Mouse (Mus musculus) neural tube, embryonic 13.5 days (tissue): ENCODE measurements at regions not wholly inside any gene's neighbourhood (a gene's known extent, or its start where the extent isn't known, plus 50 kb on each side); places are given as distances from the start of the nearest gene placed in this dataset.

Experiments
- ATAC-seq: fragments of 200-750 bp; cut with Nextera tagmentation; 2 replicates; pipeline ENCODE4 v1.8.0; 2017; ENCODE audit warnings: low read depth, mild to moderate bottlenecking, moderate TSS enrichment, moderate library complexity
- H3K27ac ChIP-seq: fragments of 300-500 bp; sonication (generic); replicated peaks from 2 replicates; pipeline ENCODE4 v1.5.1; 2015; ENCODE audit warnings: moderate library complexity, mild to moderate bottlenecking, inconsistent platforms
- H3K27me3 ChIP-seq: fragments of 300-500 bp; sonication (generic); 2 replicates; pipeline ENCODE4 v1.6.1; 2015; ENCODE audit warnings: mild to moderate bottlenecking, inconsistent platforms
- H3K36me3 ChIP-seq: fragments of 300-500 bp; sonication (generic); 2 replicates; pipeline ENCODE4 v1.6.1; 2015; ENCODE audit warnings: mild to moderate bottlenecking, inconsistent platforms
- H3K4me1 ChIP-seq: fragments of 300-500 bp; sonication (generic); replicated peaks from 2 replicates; pipeline ENCODE4 v1.6.1; 2015; ENCODE audit warnings: inconsistent platforms
- H3K4me2 ChIP-seq: fragments of 300-500 bp; sonication (generic); 2 replicates; pipeline ENCODE4 v1.6.1; 2015; ENCODE audit warnings: inconsistent platforms, mild to moderate bottlenecking, moderate library complexity
- H3K4me3 ChIP-seq: fragments of 300-500 bp; sonication (generic); 2 replicates; pipeline ENCODE4 v1.5.1; 2015; ENCODE audit warnings: mild to moderate bottlenecking, inconsistent platforms
- H3K9ac ChIP-seq: fragments of 300-500 bp; sonication (generic); 2 replicates; pipeline ENCODE4 v1.6.1; 2015; ENCODE audit warnings: moderate library complexity, mild to moderate bottlenecking, inconsistent platforms
- H3K9me3 ChIP-seq: fragments of 300-500 bp; sonication (generic); 2 replicates; pipeline ENCODE4 v1.6.1; 2016; ENCODE audit warnings: inconsistent platforms
- WGBS: fragments of 180-500 bp; shearing (Covaris S2); methylation state at CpG from one replicate; pipeline ENCODE4 v1.1.7; 2015; 5-methylcytosine and 5-hydroxymethylcytosine counted together

DNA sequence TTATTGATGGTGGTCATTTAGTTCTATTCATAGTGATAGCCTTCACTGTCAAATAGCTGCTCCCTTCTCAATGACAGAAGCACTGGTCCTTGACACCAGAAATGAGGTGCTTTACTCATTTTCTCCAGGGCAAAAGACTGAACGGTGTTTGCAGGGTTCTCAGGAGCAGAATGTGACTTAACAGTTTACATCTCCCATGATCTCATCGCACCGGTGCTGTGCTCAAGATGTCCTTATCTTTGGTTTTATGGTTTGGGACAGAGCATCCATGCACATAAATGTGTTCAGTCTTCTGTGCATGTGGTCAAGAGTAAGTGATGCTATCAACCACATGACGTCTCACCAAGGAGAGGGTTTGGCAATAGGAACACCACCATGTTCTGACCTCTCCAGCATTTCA lies 78.1 kb upstream of the Pdc start:
- no peak for ATAC-seq
- H3K27me3 ChIP-seq = no peaks in the 10 kb centered on the region
- H3K4me2 ChIP-seq = no peak overlapping the region
- H3K27ac ChIP-seq = no peak overlapping the region
- H3K36me3 ChIP-seq = no peaks in the 10 kb centered on the region
- no peak overlapping the region for H3K9ac ChIP-seq
- no peak overlapping the region for H3K4me3 ChIP-seq
- no peaks in the 10 kb centered on the region for H3K4me1 ChIP-seq
- WGBS = 91% methylated on average over 4 of the region's 4 CpGs
- H3K9me3 ChIP-seq = no peaks in the 10 kb centered on the region

DNA sequence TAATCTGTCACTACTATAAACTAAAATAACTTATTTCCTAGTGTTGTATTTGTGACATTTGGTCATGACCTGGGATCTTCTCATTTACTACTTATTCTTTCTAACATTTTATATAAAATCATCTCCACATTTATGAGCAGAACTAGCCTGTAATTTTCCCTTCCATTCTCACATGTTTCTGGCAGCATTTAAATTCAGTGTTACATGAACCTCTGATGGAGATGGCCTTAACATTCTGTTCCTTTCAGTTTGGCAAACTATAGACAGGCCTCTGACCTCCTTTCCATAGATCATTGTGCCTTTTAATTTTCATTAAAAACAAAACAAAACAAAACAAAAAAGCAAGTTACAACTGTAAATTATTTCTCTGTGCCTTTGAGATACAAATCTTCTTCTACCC lies 77.1 kb upstream of the Pdc start:
- Histone ChIP-seq H3K27ac (no peak overlapping the region), H3K9ac (no peak overlapping the region), H3K4me3 (no peak overlapping the region), H3K27me3 (no peaks in the 10 kb centered on the region), H3K4me1 (no peaks in the 10 kb centered on the region), H3K36me3 (no peaks in the 10 kb centered on the region), H3K9me3 (no peaks in the 10 kb centered on the region), H3K4me2 (no peak overlapping the region)
- no peak for ATAC-seq

DNA sequence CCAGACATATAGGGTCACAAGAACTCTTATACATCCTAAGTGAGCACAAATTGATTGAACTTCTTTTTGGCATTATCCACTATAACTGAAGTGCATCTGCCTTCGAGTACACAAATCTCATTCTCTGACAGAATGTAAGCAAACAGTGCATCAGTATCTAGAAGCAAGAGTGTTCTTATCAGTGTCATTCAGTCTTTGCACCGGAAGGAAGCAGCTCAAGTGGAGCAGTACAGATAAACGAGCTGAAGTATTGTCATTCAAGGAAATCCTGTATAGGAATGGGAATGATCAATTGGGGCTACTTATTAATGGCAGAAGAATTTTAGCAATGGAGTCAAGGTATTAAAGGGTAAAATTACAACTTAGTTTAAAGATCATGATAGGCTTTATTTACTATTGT lies 74.3 kb upstream of the Pdc start:
- H3K4me3 ChIP-seq = no peak overlapping the region
- H3K36me3 ChIP-seq = no peaks in the 10 kb centered on the region
- no peaks in the 10 kb centered on the region for H3K4me1 ChIP-seq
- WGBS = 79% methylated on average over 3 of the region's 3 CpGs
- no peaks in the 10 kb centered on the region for H3K9me3 ChIP-seq
- H3K4me2 ChIP-seq = no peak overlapping the region
- no peak overlapping the region for H3K27ac ChIP-seq
- no peak for ATAC-seq
- no peak overlapping the region for H3K9ac ChIP-seq
- no peaks in the 10 kb centered on the region for H3K27me3 ChIP-seq

DNA sequence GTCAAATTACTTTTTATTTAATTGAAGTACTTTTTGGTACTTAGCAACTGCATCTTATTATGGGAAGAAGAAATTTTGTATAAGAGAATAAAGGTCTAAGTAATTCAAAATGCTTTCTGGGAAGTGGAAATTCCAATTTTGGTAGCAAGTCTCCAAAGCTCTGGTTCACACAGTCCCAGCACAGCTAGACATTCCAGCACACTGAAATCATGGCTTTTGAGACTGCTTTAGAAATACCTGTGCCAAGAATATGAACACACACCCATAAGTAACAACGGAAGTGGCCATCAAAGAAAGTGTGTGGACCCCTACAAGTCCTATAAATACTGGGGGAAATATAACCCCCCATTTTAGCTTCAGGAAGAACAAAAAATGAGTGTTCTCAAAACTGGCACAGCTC lies 67.8 kb upstream of the Pdc start:
- 90% methylated on average over 1 of the region's 1 CpGs for WGBS
- Histone ChIP-seq H3K4me1 (no peaks in the 10 kb centered on the region), H3K4me3 (no peak overlapping the region), H3K9me3 (no peaks in the 10 kb centered on the region), H3K27me3 (no peaks in the 10 kb centered on the region), H3K36me3 (no peaks in the 10 kb centered on the region), H3K27ac (no peak overlapping the region), H3K4me2 (no peak overlapping the region), H3K9ac (no peak overlapping the region)
- no peak for ATAC-seq

DNA sequence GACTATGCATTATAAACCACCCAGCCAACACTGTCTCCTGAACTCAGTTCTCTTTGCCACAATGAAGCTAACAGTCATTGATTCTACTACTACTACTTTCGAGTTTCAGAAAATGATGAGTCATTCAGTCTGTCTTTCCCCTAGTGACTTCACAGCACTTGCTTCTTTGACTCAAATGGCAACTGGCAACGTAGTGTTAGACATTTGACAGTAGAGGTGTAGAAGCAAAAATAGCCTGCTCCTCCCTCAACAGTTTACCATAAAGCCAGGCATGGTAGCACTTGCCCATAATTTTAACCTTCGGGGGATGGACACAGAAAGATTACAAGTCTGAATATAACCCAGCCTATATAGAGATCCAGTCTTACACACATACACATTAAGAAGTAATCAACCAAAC lies 67.3 kb upstream of the Pdc start:
- no peak overlapping the region for H3K4me2 ChIP-seq
- H3K9me3 ChIP-seq = no peaks in the 10 kb centered on the region
- no peak overlapping the region for H3K27ac ChIP-seq
- no peak overlapping the region for H3K9ac ChIP-seq
- H3K36me3 ChIP-seq = no peaks in the 10 kb centered on the region
- H3K27me3 ChIP-seq = no peaks in the 10 kb centered on the region
- no peak overlapping the region for H3K4me3 ChIP-seq
- ATAC-seq = no peak
- H3K4me1 ChIP-seq = no peaks in the 10 kb centered on the region
- WGBS = 84% methylated on average over 3 of the region's 3 CpGs

DNA sequence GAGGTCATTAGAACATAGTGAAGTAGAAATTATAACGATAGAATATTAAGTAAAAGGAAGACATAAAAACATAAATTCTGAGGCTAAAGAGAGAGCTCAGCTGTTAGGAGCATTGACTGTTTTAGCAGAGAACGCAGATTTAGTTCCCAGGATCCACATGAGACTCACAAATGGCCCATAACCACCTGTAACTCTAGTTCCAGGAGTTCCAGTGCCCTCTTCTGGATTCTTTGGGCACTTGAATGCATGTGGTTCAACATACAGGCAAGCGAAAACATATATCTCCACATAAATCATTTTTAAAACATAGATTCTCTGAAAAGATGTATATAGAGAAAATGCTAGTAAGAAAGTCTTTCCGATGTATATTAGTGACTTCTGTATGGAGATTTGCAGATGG lies 61.6 kb upstream of the Pdc start:
- no peak for ATAC-seq
- Histone ChIP-seq H3K4me3 (no peak overlapping the region), H3K27ac (no peak overlapping the region), H3K9ac (no peak overlapping the region), H3K27me3 (no peaks in the 10 kb centered on the region), H3K4me2 (no peak overlapping the region), H3K4me1 (no peaks in the 10 kb centered on the region), H3K36me3 (no peaks in the 10 kb centered on the region), H3K9me3 (no peaks in the 10 kb centered on the region)
- 62% methylated on average over 4 of the region's 4 CpGs for WGBS

DNA sequence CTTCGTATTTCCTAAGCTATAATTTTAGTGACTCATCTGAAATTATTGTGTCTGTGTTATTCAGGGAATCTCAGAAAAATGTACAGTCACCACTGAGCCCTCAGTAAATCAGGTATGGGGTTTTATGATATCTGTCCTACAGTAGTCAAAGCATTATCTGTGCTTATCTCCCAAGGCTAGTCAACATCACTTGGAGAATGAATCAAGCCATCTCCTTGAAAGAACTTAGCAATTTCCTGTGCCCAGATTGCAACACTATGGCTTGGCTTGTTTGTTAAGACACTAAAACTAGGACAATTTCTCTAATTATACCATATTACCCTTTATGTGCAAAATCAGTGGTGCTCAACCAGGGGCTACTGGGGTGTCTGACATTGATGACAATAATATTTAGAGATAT lies 58.9 kb upstream of the Pdc start:
- Histone ChIP-seq H3K36me3 (no peaks in the 10 kb centered on the region), H3K9me3 (no peaks in the 10 kb centered on the region), H3K27me3 (no peaks in the 10 kb centered on the region), H3K4me1 (no peaks in the 10 kb centered on the region), H3K4me2 (no peak overlapping the region), H3K9ac (no peak overlapping the region), H3K4me3 (no peak overlapping the region), H3K27ac (no peak overlapping the region)
- WGBS = 92% methylated on average over 1 of the region's 1 CpGs
- no peak for ATAC-seq

DNA sequence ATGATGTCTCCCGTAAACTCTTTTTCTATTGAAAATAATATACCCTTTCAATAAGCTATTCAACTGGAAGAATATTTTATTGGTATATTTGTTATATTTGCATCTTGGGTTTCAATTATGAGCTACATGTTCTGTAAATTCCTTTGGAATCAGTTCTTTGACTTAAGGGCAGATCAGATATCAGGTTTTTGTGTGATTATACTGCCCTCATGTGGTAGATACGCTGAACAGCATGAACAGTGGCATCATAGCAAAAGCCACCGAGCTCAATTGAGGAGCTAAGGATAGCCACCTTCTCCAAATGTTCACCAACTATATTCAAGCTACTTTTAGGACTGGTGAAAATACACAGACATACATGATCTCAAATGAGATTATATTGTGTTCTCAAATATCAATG lies 52.7 kb upstream of the Pdc start:
- Histone ChIP-seq H3K36me3 (no peaks in the 10 kb centered on the region), H3K27ac (no peak overlapping the region), H3K9ac (no peak overlapping the region), H3K27me3 (no peaks in the 10 kb centered on the region), H3K4me2 (no peak overlapping the region), H3K9me3 (no peaks in the 10 kb centered on the region), H3K4me3 (no peak overlapping the region), H3K4me1 (no peaks in the 10 kb centered on the region)
- ATAC-seq = no peak
- WGBS = 38% methylated on average over 3 of the region's 3 CpGs

DNA sequence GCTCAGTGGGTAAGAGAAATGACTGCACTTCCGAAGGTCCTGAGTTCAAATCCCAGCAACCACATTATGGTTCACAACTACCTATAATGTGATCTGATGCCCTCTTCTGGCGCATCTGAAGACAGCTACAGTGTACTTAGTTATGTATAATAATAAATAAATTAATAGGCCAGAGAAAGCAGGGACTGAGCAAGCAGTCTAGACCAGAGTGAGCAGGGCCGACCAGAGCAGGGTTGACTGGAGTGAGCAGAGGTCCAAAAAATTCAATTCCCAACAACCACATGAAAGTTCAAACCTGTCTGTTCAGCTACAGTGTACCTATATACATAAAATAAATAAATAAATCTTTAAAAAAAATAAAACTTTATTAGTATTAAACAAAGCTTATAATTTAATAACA lies 52.2 kb upstream of the Pdc start:
- no peak for ATAC-seq
- Histone ChIP-seq H3K4me3 (no peak overlapping the region), H3K27ac (no peak overlapping the region), H3K36me3 (no peaks in the 10 kb centered on the region), H3K9me3 (no peaks in the 10 kb centered on the region), H3K4me2 (no peak overlapping the region), H3K4me1 (no peaks in the 10 kb centered on the region), H3K27me3 (no peaks in the 10 kb centered on the region), H3K9ac (no peak overlapping the region)
- WGBS = 82% methylated on average over 3 of the region's 3 CpGs
